Comparison of ENCODE assay signal across 14 mouse cellular contexts in the genomic region with DNA sequence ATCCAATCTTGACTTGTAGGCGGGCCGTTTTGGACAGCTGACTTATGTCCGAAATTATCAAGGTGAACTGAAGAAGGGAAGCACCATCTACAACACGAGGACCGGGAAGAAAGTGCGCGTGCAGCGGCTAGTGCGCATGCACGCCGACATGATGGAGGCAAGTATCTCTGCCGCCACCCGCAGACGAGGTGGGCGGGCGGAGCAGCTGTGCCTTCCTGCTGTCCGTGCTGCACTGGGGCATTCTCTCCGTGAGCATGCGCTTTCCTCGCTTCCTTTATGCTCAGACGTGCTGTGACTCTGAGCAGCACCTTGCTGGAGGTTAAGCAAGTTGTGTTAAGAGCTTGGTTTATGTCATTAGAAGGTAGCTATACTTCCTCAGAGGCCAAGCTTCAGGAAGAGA. TPM values are rescaled to one million over a fixed set of nuclear protein-coding genes. Genes with fewer than 3 reads are reported as not detected.
DNase-seq lines count a peak whose midpoint lies in the region; ATAC-seq lines count a peak whose summit lies in the region.
"Had no signal": no experiment of that assay in that cellular context is flagged by ENCODE, and none has a peak within 500 bp of the region (broad histone marks: within the 10 kb centered on the region; RNA-seq: fewer than 3 reads in every experiment).

No protein-coding gene starts in this region.

- no peak overlapping the region for H3K4me3 ChIP-seq in heart, embryonic 16.5 days (ENCODE audit: low read length)
- no peak overlapping the region for H3K4me3 ChIP-seq in heart, embryonic 11.5 days (ENCODE audit: low read depth, low read length)
- H3K4me3 ChIP-seq: limb, embryonic 13.5 days; midbrain, embryonic 13.5 days had no signal

- no peaks in the 10 kb centered on the region for H3K9me3 ChIP-seq in heart, embryonic 16.5 days (replicated peaks; ENCODE audit: control insufficient read depth, low read length)
- no peaks in the 10 kb centered on the region; the same call in 1 of the 2 replicates for H3K9me3 ChIP-seq in heart, embryonic 11.5 days (replicated peaks; ENCODE audit: control insufficient read depth, low read length)
- H3K9me3 ChIP-seq: limb, embryonic 13.5 days; midbrain, embryonic 13.5 days had no signal

- H3K9ac ChIP-seq in heart, embryonic 16.5 days (ENCODE audit: low read length): no peak overlapping the region
- no peak overlapping the region for H3K9ac ChIP-seq in heart, embryonic 11.5 days (ENCODE audit: low read depth, low read length)
- H3K9ac ChIP-seq: hindbrain, embryonic 14.5 days; limb, embryonic 13.5 days; liver, postnatal 0 days; midbrain, embryonic 13.5 days had no signal

- no peaks in the 10 kb centered on the region for H3K4me1 ChIP-seq in heart, embryonic 16.5 days (ENCODE audit: control insufficient read depth, insufficient read depth, low read length)
- no peaks in the 10 kb centered on the region for H3K4me1 ChIP-seq in heart, embryonic 11.5 days (ENCODE audit: control insufficient read depth, insufficient read depth, low read length)
- H3K4me1 ChIP-seq: limb, embryonic 13.5 days; midbrain, embryonic 13.5 days had no signal

- peaks cover 60% of the 10 kb centered on the region for H3K36me3 ChIP-seq in heart, embryonic 16.5 days (ENCODE audit: control insufficient read depth, insufficient read depth)
- peaks cover 27% of the 10 kb centered on the region for H3K36me3 ChIP-seq in heart, embryonic 11.5 days (ENCODE audit: control insufficient read depth, insufficient read depth, low read length)

- WGBS in heart, embryonic 16.5 days: 92% methylated on average over 21 of the region's 21 CpGs
- WGBS in heart, embryonic 11.5 days (ENCODE audit: insufficient replicate concordance): 95% methylated on average over 21 of the region's 21 CpGs

- DNase-seq in right cerebral cortex, adult 18-20 months: peak; percentile 41
- no peak for DNase-seq in right cerebral cortex, postnatal 36 days (ENCODE audit: low spot score in 2 of 2)
- DNase-seq in layer of hippocampus, adult 8-10 months (ENCODE audit: low spot score in 2 of 2): peak; percentile 22 to 56
- DNase-seq in lung, postnatal 4 days: peak; percentile 24 to 60
- no peak for DNase-seq in ovary, postnatal 10 days (ENCODE audit: low spot score)
- no peak for DNase-seq in cerebellum, adult 11 months
- DNase-seq: cerebellum, postnatal 14 days; liver, postnatal 0 days; thymus, adult 2 months had no signal

- H3K4me2 ChIP-seq in heart, embryonic 16.5 days (ENCODE audit: low read depth, low read length): no peak overlapping the region
- H3K4me2 ChIP-seq in heart, embryonic 11.5 days: no peak overlapping the region
- H3K4me2 ChIP-seq: hindbrain, embryonic 14.5 days; limb, embryonic 13.5 days; midbrain, embryonic 13.5 days had no signal

- H3K27me3 ChIP-seq in heart, embryonic 16.5 days (ENCODE audit: control insufficient read depth, insufficient read depth, low read length): no peaks in the 10 kb centered on the region
- H3K27me3 ChIP-seq in heart, embryonic 11.5 days (ENCODE audit: control insufficient read depth, insufficient read depth, low read length): no peaks in the 10 kb centered on the region
- H3K27me3 ChIP-seq: limb, embryonic 13.5 days; midbrain, embryonic 13.5 days had no signal

- H3K27ac ChIP-seq in heart, embryonic 16.5 days (ENCODE audit: low read length): peak overlapping the region; percentile 1; the same call in 1 of the 2 replicates
- H3K27ac ChIP-seq in heart, embryonic 11.5 days (ENCODE audit: low read depth, low read length): no peak overlapping the region
- H3K27ac ChIP-seq: hindbrain, embryonic 14.5 days; limb, embryonic 13.5 days; midbrain, embryonic 13.5 days had no signal

- no peak for ATAC-seq in heart, embryonic 16.5 days (replicated peaks; ENCODE audit: extremely low read depth, insufficient read depth, low FRiP score)
- no peak for ATAC-seq in heart, embryonic 11.5 days (replicated peaks; ENCODE audit: insufficient number of reproducible peaks, low FRiP score, low TSS enrichment)
- ATAC-seq: liver, postnatal 0 days; midbrain, embryonic 13.5 days had no signal

RNA-seq across cellular contexts. Expression of gene Lxn, which starts 14.1 kb away (rescaled TPM):
- polyA plus RNA-seq in heart, embryonic 16.5 days (2015; fragmentation: Nextera tagmentation; extraction: Ambion mirVana): 72.3 and 74.4 TPM in 2 replicates
- polyA plus RNA-seq in heart, embryonic 11.5 days (2014; fragmentation: Nextera tagmentation; extraction: Ambion mirVana): 55.8 and 63.4 TPM in 2 replicates
- total RNA-seq in layer of hippocampus, adult 8-10 months (2022): 10 to 100 TPM; 49.1 to 58.4 (median 53.4) TPM

RNA-seq across cellular contexts. Expression of gene Gfm1, which starts 19.8 kb away (rescaled TPM):
- 113 and 115 TPM in 2 replicates for polyA plus RNA-seq in heart, embryonic 16.5 days (2015; fragmentation: Nextera tagmentation; extraction: Ambion mirVana)
- polyA plus RNA-seq in heart, embryonic 11.5 days (2014; fragmentation: Nextera tagmentation; extraction: Ambion mirVana): 99.5 and 124 TPM in 2 replicates
- total RNA-seq in layer of hippocampus, adult 8-10 months (2022): 10 to 100 TPM; 48.5 to 53.2 (median 50.1) TPM

Comparison
In these comparisons a context has a peak if more than half of its experiments do, and no peak if none do; other contexts are left out.
1. DNase-seq: peak in right cerebral cortex, adult 18-20 months (single experiment), layer of hippocampus, adult 8-10 months (2 of 2) and lung, postnatal 4 days (2 of 2); none in right cerebral cortex, postnatal 36 days (0 of 2), ovary, postnatal 10 days (single experiment) and cerebellum, adult 11 months (single experiment).